ENCODE assay signal across 9 mouse cellular contexts in genomic region chr11:106627692-106628091, GRCm38 (mm10). TPM values are rescaled to one million over a fixed set of nuclear protein-coding genes. Genes with fewer than 3 reads are reported as not detected.
DNase-seq lines count a peak whose midpoint lies in the region; TF ChIP-seq lines count a peak whose summit lies in the region.
"Had no signal": no experiment of that assay in that cellular context is flagged by ENCODE, and none has a peak within 500 bp of the region (broad histone marks: within the 10 kb centered on the region; RNA-seq: fewer than 3 reads in every experiment).

No protein-coding gene starts in this region.

- 14% methylated on average over 6 of the region's 6 CpGs for WGBS in liver, adult 2 months

- no peak overlapping the region for H3K4me3 ChIP-seq in liver, adult 2 months (ENCODE audit: insufficient read depth, low read depth, low read length)
- no peak overlapping the region for H3K4me3 ChIP-seq in testis, adult 2 months (ENCODE audit: control insufficient read depth, low read depth, low read length)
- H3K4me3 ChIP-seq: erythroblast, embryonic 14.5 days had no signal

- no peaks in the 10 kb centered on the region for H3K79me2 ChIP-seq in liver, adult 2 months (ENCODE audit: control insufficient read depth, insufficient read depth, low read length)

- TF ChIP-seq CTCF in liver, adult 2 months (IDR thresholded peaks at IDR 0.05; ENCODE audit: low read depth, low read length): peak; percentile 67; the same call in 1 of the 2 replicates
- TF ChIP-seq CTCF in testis, adult 2 months (IDR thresholded peaks at IDR 0.05; ENCODE audit: control insufficient read depth, insufficient read depth, insufficient replicate concordance, low read depth, low read length): peak; percentile 41; the same call in 1 of the 2 replicates

- DNase-seq in urinary bladder, postnatal 25 days (ENCODE audit: low spot score): peak; percentile 68
- no peak for DNase-seq in urinary bladder, postnatal 10 days (ENCODE audit: low spot score)
- peak; percentile 84 to 89 for DNase-seq in cerebellum, postnatal 10 days
- peak; percentile 66 for DNase-seq in gastrocnemius, adult 18-20 months (ENCODE audit: low spot score)
- DNase-seq in kidney, adult 11 months: peak; percentile 40
- peak; percentile 58 for DNase-seq in liver, adult 2 months (ENCODE audit: extremely low read depth, low read depth, low spot score)
- DNase-seq in naive thymus-derived CD4-positive, alpha-beta T cell, adult 2 months (ENCODE audit: low read depth): peak; percentile 90

- no peak overlapping the region for H3K9ac ChIP-seq in liver, adult 2 months (ENCODE audit: low read depth, low read length)

- H3K4me1 ChIP-seq in liver, adult 2 months (ENCODE audit: control insufficient read depth, insufficient read depth, low read length): peaks cover 5% of the 10 kb centered on the region; the same call in 1 of the 2 replicates
- peaks cover 3% of the 10 kb centered on the region; the same call in 1 of the 2 replicates for H3K4me1 ChIP-seq in testis, adult 2 months (ENCODE audit: control insufficient read depth, insufficient read depth, low read length)

- no peaks in the 10 kb centered on the region for H3K36me3 ChIP-seq in liver, adult 2 months (ENCODE audit: control insufficient read depth, insufficient read depth, low read length)
- H3K36me3 ChIP-seq in testis, adult 2 months (ENCODE audit: control insufficient read depth, insufficient read depth, low read length): no peaks in the 10 kb centered on the region

- no peaks in the 10 kb centered on the region for H3K27me3 ChIP-seq in liver, adult 2 months (ENCODE audit: control insufficient read depth, insufficient read depth, low read length)
- no peaks in the 10 kb centered on the region for H3K27me3 ChIP-seq in testis, adult 2 months (ENCODE audit: control insufficient read depth, insufficient read depth, low read length)

- no peak overlapping the region for H3K27ac ChIP-seq in liver, adult 2 months (replicated peaks; ENCODE audit: insufficient read depth, low read depth, low read length)
- no peak overlapping the region for H3K27ac ChIP-seq in testis, adult 2 months (ENCODE audit: control insufficient read depth, insufficient read depth, low read depth, low read length)

- no peak for TF ChIP-seq POLR2A in liver, adult 2 months (IDR thresholded peaks at IDR 0.05; ENCODE audit: extremely low read depth, insufficient read depth, low read length)
- no peak for TF ChIP-seq POLR2A in testis, adult 2 months (IDR thresholded peaks at IDR 0.05; ENCODE audit: control insufficient read depth, low read depth, low read length)

RNA-seq across cellular contexts. Expression of gene Tex2, which starts 14.5 kb away (rescaled TPM):
- 10 to 100 TPM; 64.8 to 69.4 TPM for total RNA-seq in gastrocnemius, adult 18-20 months (2021)
- 60.4 and 63.4 TPM in 2 replicates for total RNA-seq in liver, adult 2 months (2014; rRNA removed)
- polyA plus RNA-seq in liver, adult 2 months (2012; rRNA removed): 45.3 and 49.7 TPM in 2 replicates
- polyA plus RNA-seq in testis, adult 2 months (2012; rRNA removed): 234 and 256 TPM in 2 replicates
